Mouse (Mus musculus) T-cell, adult 2 months (primary cell): ENCODE results near the gene Aff3.

Source experiments
- DNase-seq: peaks from one replicate; pipeline ENCODE4 v3.0.0; 2022; ENCODE audit warnings: low spot score

The Aff3 gene

GRCm38 (mm10) chr1:38320126-38320970 lies 344.4 kb downstream of the Aff3 start:
- DNase-seq = no peak

GRCm38 (mm10) chr1:38318614-38319013 lies 346.1 kb downstream of the Aff3 start:
- no peak for DNase-seq

GRCm38 (mm10) chr1:38315992-38316391 lies 348.8 kb downstream of the Aff3 start:
- no peak for DNase-seq

GRCm38 (mm10) chr1:38310496-38310895 lies 354.3 kb downstream of the Aff3 start:
- no peak for DNase-seq

GRCm38 (mm10) chr1:38310076-38310475 lies 354.7 kb downstream of the Aff3 start:
- no peak for DNase-seq

- no peak for DNase-seq
These were observed 355.4 kb downstream of the Aff3 start for GRCm38 (mm10) chr1:38309341-38309740.

GRCm38 (mm10) chr1:38308705-38308996 lies 356.1 kb downstream of the Aff3 start:
- DNase-seq = no peak

GRCm38 (mm10) chr1:38307821-38308704 lies 356.7 kb downstream of the Aff3 start:
- DNase-seq = no peak

GRCm38 (mm10) chr1:38307234-38307633 lies 357.5 kb downstream of the Aff3 start:
- DNase-seq = no peak

GRCm38 (mm10) chr1:38306146-38306545 lies 358.6 kb downstream of the Aff3 start:
- DNase-seq = no peak

GRCm38 (mm10) chr1:38304376-38304775 lies 360.4 kb downstream of the Aff3 start:
- DNase-seq = no peak

GRCm38 (mm10) chr1:38298291-38298690 lies 366.5 kb downstream of the Aff3 start:
- no peak for DNase-seq

- no peak for DNase-seq
These were observed 369.8 kb downstream of the Aff3 start for GRCm38 (mm10) chr1:38294906-38295305.

- no peak for DNase-seq
These were observed 370.4 kb downstream of the Aff3 start for GRCm38 (mm10) chr1:38294336-38294695.

GRCm38 (mm10) chr1:38293671-38294335 lies 371.0 kb downstream of the Aff3 start:
- DNase-seq = no peak

GRCm38 (mm10) chr1:38292851-38293250 lies 371.9 kb downstream of the Aff3 start:
- no peak for DNase-seq

GRCm38 (mm10) chr1:38291915-38292314 lies 372.8 kb downstream of the Aff3 start:
- DNase-seq = no peak

- no peak for DNase-seq
These were observed 373.3 kb downstream of the Aff3 start for GRCm38 (mm10) chr1:38291497-38291896.

GRCm38 (mm10) chr1:38290881-38291280 lies 373.9 kb downstream of the Aff3 start:
- DNase-seq = no peak

- DNase-seq = no peak
These were observed 374.9 kb downstream of the Aff3 start for GRCm38 (mm10) chr1:38289891-38290290.

GRCm38 (mm10) chr1:38288716-38289115 lies 376.0 kb downstream of the Aff3 start:
- no peak for DNase-seq

GRCm38 (mm10) chr1:38286551-38286950 lies 378.2 kb downstream of the Aff3 start:
- no peak for DNase-seq

- DNase-seq = no peak
These were observed 384.2 kb downstream of the Aff3 start for GRCm38 (mm10) chr1:38280549-38280948.
